Mouse (Mus musculus): ENCODE measurements around the gene Cts8.

Gene Cts8

GRCm38 (mm10) chr13:61255258-61255657 is at the start of gene Cts8:
TSS of gene Cts8 (minus strand) at chr13:61255358.
- no peak for DNase-seq (ENCODE audit: low spot score)

DNA sequence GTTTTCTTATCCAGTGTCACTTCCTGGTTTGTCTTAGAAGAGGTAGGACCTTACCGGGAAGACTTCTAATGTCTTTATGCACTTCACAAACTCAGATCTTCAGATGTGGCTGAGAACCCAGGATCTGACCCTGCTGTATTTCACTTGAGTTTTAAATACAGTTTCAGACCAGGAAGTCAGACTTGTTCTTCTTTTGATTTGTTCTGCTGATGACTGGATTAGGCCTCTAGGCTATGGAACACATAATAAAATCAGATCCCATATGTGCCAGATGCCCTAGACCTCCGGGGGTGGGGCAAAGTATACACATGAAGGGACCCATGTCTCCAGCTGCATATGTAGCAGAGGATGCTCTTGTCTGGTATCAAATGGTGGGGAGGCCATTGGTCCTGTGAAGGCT is 33.6 kb upstream of the Cts8 start, which contains the start of gene Gm49398:
Gm49398 (minus strand) TSS at position 101 of the 400 bp plus-strand sequence.
- no peak for DNase-seq (ENCODE audit: low spot score)

DNA sequence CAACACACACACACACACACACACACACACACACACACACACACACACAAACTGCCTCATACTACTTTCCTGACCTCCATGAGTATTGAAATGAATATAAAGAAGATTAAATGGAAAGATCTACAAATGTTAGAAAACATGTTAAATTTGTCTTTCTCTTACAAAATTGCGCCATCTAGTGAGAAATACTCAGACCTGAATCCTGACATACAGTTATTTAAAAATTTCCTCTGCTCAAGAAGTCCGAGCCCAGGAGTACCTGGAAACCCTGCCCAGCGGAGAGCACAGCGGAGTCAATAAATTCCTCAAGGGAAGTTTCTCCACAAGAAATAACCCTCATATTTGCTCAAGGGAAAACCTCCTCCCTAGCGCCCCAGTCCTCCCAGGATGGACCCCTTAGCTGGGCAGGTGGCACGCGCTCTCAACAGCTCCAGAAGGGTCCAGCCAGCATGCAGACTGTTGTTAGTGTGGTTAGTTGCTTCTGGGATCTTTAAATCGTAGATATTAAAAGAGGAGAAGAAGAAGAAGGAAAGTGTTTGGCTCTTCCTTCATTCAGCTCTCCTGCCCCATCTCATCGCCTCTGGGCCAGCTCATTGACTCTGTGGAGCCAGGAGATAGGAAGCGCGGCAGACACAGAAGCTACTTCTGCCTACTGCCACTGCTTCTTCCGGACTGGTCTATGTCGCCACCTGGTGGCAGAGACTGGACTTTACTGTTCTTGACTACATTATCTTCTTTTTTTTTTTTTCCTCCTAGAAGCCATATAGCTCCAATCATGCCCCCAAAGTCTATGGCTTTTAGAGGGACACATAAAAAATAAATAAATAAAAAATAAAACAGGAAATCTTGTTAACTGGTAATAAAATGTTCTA is 13.8 kb downstream of the Cts8 start:
- peak; percentile 40 for DNase-seq (ENCODE audit: low spot score)

DNA sequence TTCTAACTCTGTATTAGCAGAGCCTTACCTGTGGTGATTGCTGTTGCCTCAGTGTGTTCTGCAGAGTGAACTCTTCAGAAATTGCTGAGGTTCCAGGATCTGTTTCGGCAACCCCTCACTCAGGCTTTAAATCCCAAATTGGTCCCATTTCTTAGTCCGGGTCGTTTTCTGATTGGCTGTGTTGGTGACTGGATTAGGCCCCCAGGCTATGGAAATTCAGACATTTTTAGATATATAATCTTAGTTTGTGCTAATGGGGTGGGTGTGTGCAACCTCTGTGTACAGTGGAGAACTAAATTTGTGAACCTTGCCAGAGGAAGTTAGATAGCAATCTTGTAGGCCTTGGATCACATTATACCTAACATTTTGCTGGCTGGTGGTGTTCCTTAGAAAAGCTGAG is 51.8 kb downstream of the Cts8 start, which contains the start of gene Cts6:
Cts6 (minus strand) TSS at position 101 of the 400 bp plus-strand sequence.
- no peak for DNase-seq (ENCODE audit: low spot score)
